Mouse (Mus musculus) liver, embryonic 15.5 days (tissue): Measurements from ENCODE around the gene Rnase2a. TPM values are rescaled to one million over a fixed set of nuclear protein-coding genes. Genes with fewer than 3 reads are reported as not detected.
"Not testable (repeated sequence)": the region's sequence is repeated elsewhere in the genome, so short reads cannot be mapped to it uniquely, and the experiment has no call there.

Source experiments
- ATAC-seq: fragments of 200-750 bp; cut with Nextera tagmentation; 2 replicates; pipeline ENCODE4 v1.8.0; 2017; ENCODE audit warnings: moderate number of reproducible peaks, mild to moderate bottlenecking, moderate library complexity; ENCODE audit not compliant: insufficient read depth
- H3K27ac ChIP-seq: fragments of 300-500 bp; sonication (generic); replicated peaks from 2 replicates; pipeline ENCODE4 v1.5.1; 2015; ENCODE audit warnings: mild to moderate bottlenecking, inconsistent platforms
- H3K27me3 ChIP-seq: fragments of 300-500 bp; sonication (generic); 2 replicates; pipeline ENCODE4 v1.6.1; 2015; ENCODE audit warnings: mild to moderate bottlenecking, inconsistent platforms
- H3K36me3 ChIP-seq: fragments of 300-500 bp; sonication (generic); replicated peaks from 2 replicates; pipeline ENCODE4 v1.6.1; 2015; ENCODE audit warnings: moderate library complexity, mild to moderate bottlenecking, inconsistent platforms
- H3K4me1 ChIP-seq: fragments of 300-500 bp; sonication (generic); replicated peaks from 2 replicates; pipeline ENCODE4 v1.6.1; 2015; ENCODE audit warnings: inconsistent platforms
- H3K4me2 ChIP-seq: fragments of 300-500 bp; sonication (generic); 2 replicates; pipeline ENCODE4 v1.6.1; 2015; ENCODE audit warnings: moderate library complexity, mild to moderate bottlenecking, inconsistent platforms
- H3K4me3 ChIP-seq: fragments of 300-500 bp; sonication (generic); replicated peaks from 2 replicates; pipeline ENCODE4 v1.5.1; 2015; ENCODE audit warnings: mild to moderate bottlenecking, inconsistent platforms
- H3K9ac ChIP-seq: fragments of 300-500 bp; sonication (generic); 2 replicates; pipeline ENCODE4 v1.6.1; 2015; ENCODE audit warnings: moderate library complexity, mild to moderate bottlenecking, inconsistent platforms
- H3K9me3 ChIP-seq: fragments of 300-500 bp; sonication (generic); replicated peaks from 2 replicates; pipeline ENCODE4 v1.6.1; 2016; ENCODE audit warnings: inconsistent platforms
- WGBS: fragments of 180-500 bp; shearing (Covaris S2); methylation state at CpG from one replicate; pipeline ENCODE4 v1.1.7; 2015; ENCODE audit warnings: mixed read lengths; ENCODE audit not compliant: insufficient replicate concordance; 5-methylcytosine and 5-hydroxymethylcytosine counted together
- polyA plus RNA-seq: library from polyadenylated mRNA; unstranded; fragments of >200 nt; fragmentation: Nextera tagmentation; extraction: Ambion mirVana; gene quantifications from 2 replicates; pipeline ENCODE4 v1.2.1, GENCODE M21; 2015

The Rnase2a gene
- polyA plus RNA-seq, 1 experiment from 2014 or later, result not detected

DNA sequence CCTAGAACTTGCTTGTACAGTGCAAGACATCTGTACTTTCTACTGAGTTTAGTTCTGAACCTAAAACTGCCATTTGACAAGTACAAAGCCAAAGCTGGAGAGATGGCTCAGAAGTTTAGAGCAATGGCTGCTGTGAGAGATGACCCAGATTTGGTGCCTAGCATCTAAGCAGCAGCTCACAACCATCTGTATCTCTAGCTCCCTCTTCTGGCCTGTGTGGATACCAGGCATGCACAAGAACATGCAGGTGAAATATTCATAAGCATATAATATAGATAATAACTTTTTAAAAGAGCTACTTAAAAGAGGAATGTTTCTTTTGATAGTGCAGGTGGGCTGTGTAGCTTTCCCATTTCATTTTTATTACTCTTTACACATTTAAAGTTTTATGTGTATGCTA is 15.0 kb downstream of the Rnase2a start:
- Histone ChIP-seq H3K4me3 (no peak overlapping the region), H3K27me3 (no peaks in the 10 kb centered on the region), H3K27ac (no peak overlapping the region), H3K9me3 (no peaks in the 10 kb centered on the region), H3K9ac (no peak overlapping the region), H3K4me1 (no peaks in the 10 kb centered on the region), H3K4me2 (no peak overlapping the region), H3K36me3 (no peaks in the 10 kb centered on the region)
- no peak for ATAC-seq

- H3K27me3 ChIP-seq, H3K36me3 ChIP-seq, ATAC-seq, H3K9me3 ChIP-seq, H3K27ac ChIP-seq, H3K9ac ChIP-seq, H3K4me2 ChIP-seq, H3K4me3 ChIP-seq, H3K4me1 ChIP-seq: not testable (repeated sequence)
- WGBS, result 25% methylated on average over 1 of the region's 1 CpGs
These were observed 18.4 kb downstream of the Rnase2a start for GRCm38 (mm10) chr14:51237488-51237887.

GRCm38 (mm10) chr14:51229657-51230056 is 26.3 kb downstream of the Rnase2a start:
- not testable (repeated sequence) for H3K4me1 ChIP-seq, H3K27ac ChIP-seq, H3K27me3 ChIP-seq, H3K9me3 ChIP-seq, H3K4me2 ChIP-seq, H3K4me3 ChIP-seq, H3K9ac ChIP-seq, ATAC-seq, H3K36me3 ChIP-seq
- WGBS, result 43% methylated on average over 4 of the region's 4 CpGs

GRCm38 (mm10) chr14:51220075-51220474 is 35.8 kb downstream of the Rnase2a start:
- not testable (repeated sequence) for ATAC-seq, H3K9me3 ChIP-seq, H3K4me1 ChIP-seq, H3K4me3 ChIP-seq, H3K36me3 ChIP-seq, H3K27me3 ChIP-seq, H3K4me2 ChIP-seq, H3K9ac ChIP-seq, H3K27ac ChIP-seq
- WGBS, result 52% methylated on average over 3 of the region's 3 CpGs

Other genes starting within 250 kb of the Rnase2a start
- 0.07 TPM in 1 of 2 replicates, not detected in the other for gene Rnase10, start 248.4 kb downstream of the Rnase2a start, polyA plus RNA-seq
- gene Rnase9, start 214.2 kb downstream of the Rnase2a start, polyA plus RNA-seq, result not detected in 2 replicates
- not detected in 2 replicates for gene Rnase11, start 205.9 kb downstream of the Rnase2a start, polyA plus RNA-seq
- 1.2 and 1.7 TPM in 2 replicates for gene Rnase12, start 198.5 kb downstream of the Rnase2a start, polyA plus RNA-seq
- not detected in 2 replicates for gene Olfr750, start 181.7 kb downstream of the Rnase2a start, polyA plus RNA-seq
- gene Rnase4, start 165.0 kb downstream of the Rnase2a start, polyA plus RNA-seq, result 23.0 and 23.7 TPM in 2 replicates
- 6.8 and 7.4 TPM in 2 replicates for gene Ang, start 165.0 kb downstream of the Rnase2a start, polyA plus RNA-seq
- gene Eddm3b, start 141.7 kb downstream of the Rnase2a start, polyA plus RNA-seq, result not detected in 2 replicates
- gene Rnase6, start 132.2 kb downstream of the Rnase2a start, polyA plus RNA-seq, result 3.3 and 5.1 TPM in 2 replicates
- gene Rnase1, start 109.3 kb downstream of the Rnase2a start, polyA plus RNA-seq, result 0.12 and 0.39 TPM in 2 replicates
- gene Rnase2b, start 93.9 kb downstream of the Rnase2a start, polyA plus RNA-seq, result not detected in 2 replicates
- gene Ang2, start 57.0 kb downstream of the Rnase2a start, polyA plus RNA-seq, result not detected in 2 replicates
- gene Ear14, start 52.7 kb downstream of the Rnase2a start, polyA plus RNA-seq, result not detected in 2 replicates
- not detected in 2 replicates for gene Gm7247, start 105.6 kb upstream of the Rnase2a start, polyA plus RNA-seq
- not detected in 2 replicates for gene Vmn2r88, start 154.7 kb upstream of the Rnase2a start, polyA plus RNA-seq
- gene Vmn2r89, start 195.7 kb upstream of the Rnase2a start, polyA plus RNA-seq, result not detected in 2 replicates